Mouse (Mus musculus): ENCODE data around the gene Itm2b. TPM values are rescaled to one million over a fixed set of nuclear protein-coding genes. Genes with fewer than 3 reads are reported as not detected.

The Itm2b gene
- polyA plus RNA-seq, 1 experiment from 2014 or later = 763 TPM

DNA sequence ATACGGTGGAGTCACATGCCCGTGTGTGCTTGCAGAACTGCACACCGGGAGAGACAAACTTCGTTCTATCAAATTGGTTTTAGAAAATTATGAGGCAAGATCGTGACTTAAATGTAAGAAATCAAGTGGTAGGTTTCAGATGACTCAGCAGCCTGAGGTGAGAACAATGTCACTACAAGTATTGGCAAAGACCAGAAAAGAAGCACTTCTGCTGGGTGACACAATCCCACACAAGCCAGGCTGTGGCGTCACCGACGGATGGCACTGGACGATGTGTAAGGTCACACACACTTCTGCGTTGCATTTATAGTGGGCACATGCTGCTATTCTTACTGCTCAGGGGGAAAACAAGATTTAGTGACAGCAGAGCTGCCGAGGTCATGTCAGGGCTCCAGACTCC, 21.3 kb downstream of the Itm2b start:
- H3K36me3 ChIP-seq = peaks cover 94% of the 10 kb centered on the region
- ATAC-seq (ENCODE audit: low FRiP score) = no peak
- WGBS = 94% methylated on average over 11 of the region's 11 CpGs

DNA sequence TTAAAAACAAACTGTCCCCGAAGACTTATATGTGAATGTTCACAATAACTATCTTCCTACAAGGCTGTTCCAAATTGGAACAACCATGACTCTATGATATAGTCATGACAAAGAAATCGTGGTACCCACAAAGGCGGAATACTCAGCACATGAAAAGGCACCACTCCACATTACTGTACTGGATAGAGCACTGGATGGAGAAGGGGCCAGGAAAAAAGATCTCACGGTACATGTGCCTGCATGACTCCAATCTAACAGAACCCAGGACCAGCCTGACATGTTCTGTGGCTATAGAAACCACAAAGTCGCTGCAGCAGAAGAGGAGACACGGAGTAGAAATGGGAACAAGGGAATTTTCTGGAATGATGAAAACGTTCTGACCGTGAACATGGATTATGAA, 30.4 kb downstream of the Itm2b start:
- Histone ChIP-seq H3K9me3 (replicated peaks) (no peaks in the 10 kb centered on the region), H3K4me2 (no peak overlapping the region), H3K36me3 (peaks cover 39% of the 10 kb centered on the region), H3K27ac (replicated peaks) (no peak overlapping the region), H3K9ac (replicated peaks) (no peak overlapping the region), H3K4me3 (replicated peaks) (no peak overlapping the region), H3K27me3 (replicated peaks) (no peaks in the 10 kb centered on the region), H3K4me1 (no peaks in the 10 kb centered on the region)
- ATAC-seq (ENCODE audit: low FRiP score) = no peak
- 94% methylated on average over 8 of the region's 8 CpGs for WGBS

More for the DNA sequence above, 21.3 kb downstream of the Itm2b start:
- H3K4me1 ChIP-seq = no peaks in the 10 kb centered on the region
- no peak overlapping the region for H3K4me2 ChIP-seq
- no peaks in the 10 kb centered on the region for H3K9me3 ChIP-seq (replicated peaks)
- no peak overlapping the region for H3K27ac ChIP-seq (replicated peaks)
- H3K27me3 ChIP-seq (replicated peaks) = no peaks in the 10 kb centered on the region
- H3K4me3 ChIP-seq (replicated peaks) = no peak overlapping the region
- H3K9ac ChIP-seq (replicated peaks) = no peak overlapping the region

DNA sequence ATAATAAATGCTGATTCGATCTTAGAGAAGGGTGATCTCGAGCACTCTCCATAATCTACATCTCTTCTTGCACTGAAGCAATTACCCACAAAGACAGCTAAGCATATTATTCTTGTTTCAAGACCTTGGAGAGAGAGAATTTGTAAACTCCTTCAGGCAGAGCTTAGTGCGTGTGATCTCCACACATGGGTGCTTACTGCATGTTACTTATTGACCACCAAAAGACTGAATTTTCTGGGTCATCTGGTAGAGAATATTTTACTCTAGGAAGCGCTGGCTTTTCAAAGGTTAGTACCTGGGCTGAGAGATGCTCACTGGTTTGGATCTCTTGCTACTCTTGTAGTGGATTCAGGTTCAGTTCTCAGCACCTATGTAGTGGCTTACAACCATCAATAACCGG, 34.0 kb downstream of the Itm2b start:
- H3K4me2 ChIP-seq = no peak overlapping the region
- no peak overlapping the region for H3K4me3 ChIP-seq (replicated peaks)
- no peak overlapping the region for H3K27ac ChIP-seq (replicated peaks)
- WGBS = 96% methylated on average over 5 of the region's 5 CpGs
- H3K4me1 ChIP-seq = no peaks in the 10 kb centered on the region
- H3K27me3 ChIP-seq (replicated peaks) = no peaks in the 10 kb centered on the region
- H3K9me3 ChIP-seq (replicated peaks) = no peaks in the 10 kb centered on the region
- peaks cover 15% of the 10 kb centered on the region for H3K36me3 ChIP-seq
- no peak overlapping the region for H3K9ac ChIP-seq (replicated peaks)
- ATAC-seq (ENCODE audit: low FRiP score) = no peak

DNA sequence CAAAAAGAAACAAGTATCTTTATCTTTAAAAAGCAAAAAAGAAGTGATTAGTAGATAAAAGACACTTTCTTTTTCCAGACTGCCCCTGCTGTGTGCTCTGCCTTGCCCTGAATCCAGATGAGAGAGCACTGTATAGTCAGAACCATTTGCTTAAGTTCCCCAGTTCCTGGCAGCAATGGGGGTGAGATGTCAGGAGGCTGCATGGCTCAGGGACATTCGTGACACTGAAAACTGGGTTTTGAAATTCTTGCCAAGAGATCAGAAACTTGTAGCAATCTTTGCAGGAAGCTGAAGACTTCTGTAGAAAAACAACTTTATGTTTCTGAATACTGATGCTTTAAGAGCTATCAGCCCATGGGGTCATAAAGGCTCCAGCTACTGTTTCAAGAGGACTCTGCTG, 35.1 kb downstream of the Itm2b start:
- Histone ChIP-seq H3K27ac (replicated peaks) (no peak overlapping the region), H3K4me2 (no peak overlapping the region), H3K36me3 (peaks cover 7% of the 10 kb centered on the region), H3K4me1 (no peaks in the 10 kb centered on the region), H3K27me3 (replicated peaks) (no peaks in the 10 kb centered on the region), H3K4me3 (replicated peaks) (no peak overlapping the region), H3K9ac (replicated peaks) (no peak overlapping the region), H3K9me3 (replicated peaks) (no peaks in the 10 kb centered on the region)
- no peak for ATAC-seq (ENCODE audit: low FRiP score)
- WGBS = 43% methylated on average over 1 of the region's 1 CpGs

DNA sequence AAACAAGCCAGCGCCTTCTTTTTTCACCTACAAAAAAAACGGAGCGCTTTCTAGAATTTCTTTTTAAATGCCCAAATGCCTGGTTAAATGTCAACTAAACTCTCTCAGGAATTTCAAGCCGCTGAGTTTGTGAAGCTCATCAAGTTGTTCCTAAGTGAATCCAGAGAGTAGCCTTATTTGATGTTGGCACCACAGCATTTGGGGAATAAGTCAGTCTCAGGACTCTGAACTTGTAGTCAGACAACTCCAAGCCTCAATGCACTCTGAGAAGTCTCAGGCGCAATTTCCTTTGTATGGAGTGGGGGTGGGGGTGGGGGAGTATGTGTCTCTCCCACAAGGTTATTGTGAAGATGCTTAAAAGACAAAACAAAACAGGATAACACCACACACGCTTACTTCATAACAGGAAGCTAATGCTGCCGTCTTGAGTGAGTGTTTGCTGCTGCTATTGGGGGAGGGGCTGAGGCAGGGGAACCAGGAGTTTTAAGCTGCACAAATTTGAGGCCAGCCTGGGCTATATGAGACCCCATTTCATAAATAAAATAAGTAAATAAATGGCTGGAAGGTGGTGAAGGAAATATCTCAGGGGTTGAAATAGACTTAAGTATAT, 35.9 kb downstream of the Itm2b start:
- no peak overlapping the region for H3K9ac ChIP-seq (replicated peaks)
- H3K4me3 ChIP-seq (replicated peaks) = no peak overlapping the region
- 59% methylated on average over 7 of the region's 7 CpGs for WGBS
- H3K27me3 ChIP-seq (replicated peaks) = no peaks in the 10 kb centered on the region
- no peak for ATAC-seq (ENCODE audit: low FRiP score)
- no peak overlapping the region for H3K27ac ChIP-seq (replicated peaks)
- no peaks in the 10 kb centered on the region for H3K9me3 ChIP-seq (replicated peaks)
- no peaks in the 10 kb centered on the region for H3K4me1 ChIP-seq
- H3K4me2 ChIP-seq = no peak overlapping the region
- H3K36me3 ChIP-seq = peaks cover 3% of the 10 kb centered on the region; the same call in 1 of the 2 replicates

DNA sequence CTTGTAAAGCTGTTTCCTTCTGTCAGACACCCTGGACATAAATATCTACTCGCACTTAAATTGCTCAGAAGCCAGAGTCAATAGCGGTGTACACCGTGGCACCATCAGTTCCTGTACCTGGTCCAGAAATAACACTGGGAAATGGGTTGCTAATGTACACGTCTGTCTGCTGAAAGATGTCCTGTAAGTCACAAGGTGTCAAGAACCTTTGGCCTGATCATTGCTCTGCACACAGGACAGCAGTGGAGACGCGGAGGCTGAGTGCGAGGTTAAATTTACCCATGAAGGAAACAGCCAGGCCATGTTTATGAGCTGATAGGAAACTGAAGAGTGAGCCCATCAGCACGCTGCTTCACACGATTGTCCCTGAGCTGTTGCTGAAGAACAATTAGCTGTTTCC, 37.8 kb downstream of the Itm2b start:
- Histone ChIP-seq H3K4me1 (no peaks in the 10 kb centered on the region), H3K4me3 (replicated peaks) (no peak overlapping the region), H3K9me3 (replicated peaks) (no peaks in the 10 kb centered on the region), H3K4me2 (no peak overlapping the region), H3K27ac (replicated peaks) (no peak overlapping the region), H3K36me3 (no peaks in the 10 kb centered on the region; the same call in 1 of the 2 replicates), H3K27me3 (replicated peaks) (no peaks in the 10 kb centered on the region), H3K9ac (replicated peaks) (no peak overlapping the region)
- whole genome bisulfite sequencing = 91% methylated on average over 9 of the region's 9 CpGs
- ATAC-seq (ENCODE audit: low FRiP score) = no peak

DNA sequence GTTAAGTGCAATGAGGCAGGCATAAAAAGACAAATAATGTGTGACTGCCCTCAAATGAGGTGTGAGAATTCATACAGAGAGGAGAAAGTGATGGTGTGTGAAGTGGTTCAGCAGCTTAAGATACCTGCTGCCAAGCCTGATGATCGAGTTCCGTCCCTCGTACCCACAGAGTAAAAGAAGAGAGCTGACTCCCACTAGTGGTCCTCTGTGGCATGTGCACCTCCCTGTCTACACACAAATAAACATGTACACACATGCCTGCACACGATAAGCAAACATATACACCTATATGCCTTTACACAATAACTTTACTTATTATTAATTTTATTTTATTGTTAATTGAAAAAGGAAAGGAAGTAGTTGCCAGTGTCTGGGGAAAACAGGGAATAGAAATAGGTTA, 39.5 kb downstream of the Itm2b start:
- H3K27ac ChIP-seq (replicated peaks) = no peak overlapping the region
- H3K9me3 ChIP-seq (replicated peaks) = no peaks in the 10 kb centered on the region
- no peak overlapping the region for H3K9ac ChIP-seq (replicated peaks)
- no peaks in the 10 kb centered on the region for H3K27me3 ChIP-seq (replicated peaks)
- no peaks in the 10 kb centered on the region for H3K36me3 ChIP-seq
- no peaks in the 10 kb centered on the region for H3K4me1 ChIP-seq
- H3K4me3 ChIP-seq (replicated peaks) = no peak overlapping the region
- WGBS = 93% methylated on average over 4 of the region's 4 CpGs
- H3K4me2 ChIP-seq = no peak overlapping the region
- ATAC-seq (ENCODE audit: low FRiP score) = no peak

DNA sequence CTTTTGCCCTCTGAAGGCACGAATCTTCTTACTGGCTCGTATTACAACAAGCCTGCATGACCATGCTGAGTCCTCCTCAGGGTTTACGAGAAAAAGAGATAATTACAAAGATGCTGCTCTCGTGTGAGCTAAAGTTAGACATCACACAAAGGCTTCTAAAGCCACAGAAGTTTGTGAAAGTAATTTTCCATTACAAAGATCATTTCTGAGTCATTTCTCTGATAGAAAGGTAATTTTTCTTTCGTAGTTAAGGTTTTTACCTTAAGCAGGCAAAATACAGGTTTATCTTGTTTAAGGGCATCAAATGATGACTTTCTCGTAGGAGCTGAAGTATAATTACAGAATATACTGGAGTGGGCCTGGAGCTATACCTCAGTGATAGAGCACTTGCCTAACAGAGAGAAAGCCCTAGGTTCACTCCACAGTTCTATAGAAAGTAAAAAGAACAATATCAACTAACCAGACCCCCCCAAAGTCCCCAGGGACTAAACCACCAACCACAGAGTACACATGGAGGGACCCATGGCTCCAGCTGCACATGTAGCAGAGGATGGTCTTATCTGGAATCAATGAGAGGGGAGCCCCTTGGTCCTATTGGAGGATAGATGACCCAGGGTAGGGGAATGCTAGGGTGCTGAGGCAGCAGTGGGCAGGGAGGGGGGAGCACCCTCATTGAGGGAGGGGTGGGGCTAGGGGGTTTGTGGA, 44.9 kb downstream of the Itm2b start:
- H3K4me2 ChIP-seq = no peak overlapping the region
- H3K4me3 ChIP-seq (replicated peaks) = no peak overlapping the region
- no peaks in the 10 kb centered on the region for H3K4me1 ChIP-seq
- ATAC-seq (ENCODE audit: low FRiP score) = no peak
- no peak overlapping the region for H3K9ac ChIP-seq (replicated peaks)
- no peaks in the 10 kb centered on the region for H3K36me3 ChIP-seq
- no peaks in the 10 kb centered on the region for H3K9me3 ChIP-seq (replicated peaks)
- WGBS = 65% methylated on average over 6 of the region's 6 CpGs
- H3K27me3 ChIP-seq (replicated peaks) = no peaks in the 10 kb centered on the region
- no peak overlapping the region for H3K27ac ChIP-seq (replicated peaks)

DNA sequence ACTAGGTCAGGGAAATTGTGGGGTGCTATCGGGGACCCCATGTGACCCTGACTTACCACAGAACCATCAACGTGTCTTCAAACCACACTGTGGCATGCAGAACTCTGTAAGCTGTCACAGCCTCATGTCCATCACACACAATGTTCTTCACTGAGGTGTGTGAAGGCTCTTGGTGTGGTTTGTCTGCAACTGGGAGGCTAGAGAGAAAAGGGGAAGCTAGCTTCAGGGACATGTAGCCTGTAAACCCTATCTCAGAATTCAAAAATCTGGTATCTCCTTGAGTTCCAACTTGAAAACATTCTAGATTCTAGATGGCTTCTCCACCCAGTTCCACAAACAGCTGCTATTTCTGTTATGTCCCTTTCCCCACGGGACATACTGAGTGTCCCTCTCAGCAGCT, 45.5 kb downstream of the Itm2b start:
- H3K4me3 ChIP-seq (replicated peaks) = no peak overlapping the region
- no peak overlapping the region for H3K9ac ChIP-seq (replicated peaks)
- no peaks in the 10 kb centered on the region for H3K36me3 ChIP-seq
- no peaks in the 10 kb centered on the region for H3K9me3 ChIP-seq (replicated peaks)
- no peak overlapping the region for H3K27ac ChIP-seq (replicated peaks)
- WGBS = 77% methylated on average over 3 of the region's 3 CpGs
- no peaks in the 10 kb centered on the region for H3K27me3 ChIP-seq (replicated peaks)
- H3K4me1 ChIP-seq = no peaks in the 10 kb centered on the region
- H3K4me2 ChIP-seq = no peak overlapping the region
- ATAC-seq (ENCODE audit: low FRiP score) = no peak

DNA sequence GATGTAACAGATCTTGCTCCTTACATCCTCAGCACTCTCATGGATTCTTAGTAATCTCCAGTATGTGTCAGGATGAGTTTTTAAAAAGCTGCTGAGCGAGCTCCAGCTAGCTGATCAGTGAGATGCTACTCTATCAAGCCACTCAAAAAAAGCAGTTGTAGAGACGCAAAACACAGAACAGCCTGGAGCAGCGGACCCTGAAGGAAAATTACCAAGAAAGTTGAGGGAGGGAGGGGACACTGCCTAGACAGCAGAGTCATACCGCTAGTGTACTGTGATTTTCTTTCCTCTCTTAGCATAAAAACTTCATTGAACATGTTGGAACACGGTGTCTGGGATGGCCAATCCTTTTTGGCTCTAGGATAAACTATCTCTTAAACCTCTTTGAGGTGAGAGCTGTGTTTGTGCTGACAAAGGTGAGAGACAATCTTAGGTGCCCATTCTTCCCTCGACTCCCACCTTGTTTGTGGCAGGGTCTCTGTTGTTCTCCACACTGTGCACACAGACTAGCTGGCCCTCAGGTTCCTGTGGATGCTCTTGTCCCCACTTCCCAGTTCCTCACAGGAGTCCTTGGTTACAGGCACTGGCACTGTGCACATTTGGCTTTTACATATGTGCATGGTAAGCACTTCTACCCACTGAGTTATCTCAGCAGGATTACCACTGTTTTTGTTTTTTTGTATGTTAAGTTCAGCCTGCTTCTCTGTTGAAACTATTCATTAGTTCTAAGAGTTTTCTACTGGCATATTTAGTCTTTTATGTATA, 48.6 kb downstream of the Itm2b start:
- H3K9me3 ChIP-seq (replicated peaks) = no peaks in the 10 kb centered on the region
- no peaks in the 10 kb centered on the region for H3K27me3 ChIP-seq (replicated peaks)
- H3K27ac ChIP-seq (replicated peaks) = no peak overlapping the region
- no peak for ATAC-seq (ENCODE audit: low FRiP score)
- H3K4me3 ChIP-seq (replicated peaks) = no peak overlapping the region
- WGBS = 82% methylated on average over 6 of the region's 6 CpGs
- H3K36me3 ChIP-seq = no peaks in the 10 kb centered on the region
- H3K4me1 ChIP-seq = no peaks in the 10 kb centered on the region
- no peak overlapping the region for H3K4me2 ChIP-seq
- no peak overlapping the region for H3K9ac ChIP-seq (replicated peaks)

DNA sequence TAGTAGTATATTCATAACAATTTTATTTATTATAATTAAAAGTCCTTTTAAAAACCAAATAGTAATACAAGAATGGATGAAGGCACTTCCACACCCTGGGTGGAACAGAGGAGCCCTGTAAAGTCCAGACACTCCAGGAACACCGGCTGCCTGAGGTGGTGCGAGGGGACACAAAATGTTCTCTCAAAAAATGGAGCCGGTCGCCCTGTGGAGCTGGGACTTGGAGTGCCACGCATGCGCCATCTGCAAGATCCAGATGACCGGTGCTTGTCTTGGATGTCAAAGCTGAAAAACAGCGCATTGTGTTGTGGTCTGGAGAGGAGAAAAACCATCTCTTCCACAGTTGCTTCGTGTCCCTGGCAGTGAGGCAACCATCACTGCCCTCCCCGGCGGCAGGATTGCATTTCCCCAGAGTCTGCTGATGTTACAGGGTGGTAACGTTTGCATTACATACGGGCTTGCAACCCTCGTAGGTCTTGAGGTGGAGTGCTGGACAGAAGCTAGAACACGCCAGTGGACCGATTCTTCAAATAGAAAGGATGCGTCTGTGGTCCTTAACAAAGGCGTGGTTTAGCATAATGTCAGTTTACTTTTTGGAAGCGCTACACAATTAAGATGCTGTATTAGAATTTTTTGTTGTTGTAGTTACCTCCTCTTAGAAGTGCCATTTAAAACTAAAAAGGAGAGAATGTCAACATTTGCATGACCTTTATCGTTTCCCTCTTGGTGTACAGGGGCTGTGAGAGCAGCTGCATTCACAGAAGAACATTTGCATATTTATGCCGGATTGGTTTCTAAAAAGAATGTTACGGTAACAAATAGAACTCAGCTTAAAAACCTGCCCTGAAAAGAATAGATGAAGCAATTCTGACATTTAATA, 49.9 kb downstream of the Itm2b start:
- H3K4me2 ChIP-seq = no peak overlapping the region
- ATAC-seq (ENCODE audit: low FRiP score) = no peak
- WGBS = 62% methylated on average over 22 of the region's 22 CpGs
- no peak overlapping the region for H3K9ac ChIP-seq (replicated peaks)
- H3K27me3 ChIP-seq (replicated peaks) = no peaks in the 10 kb centered on the region
- H3K36me3 ChIP-seq = no peaks in the 10 kb centered on the region
- no peak overlapping the region for H3K4me3 ChIP-seq (replicated peaks)
- H3K27ac ChIP-seq (replicated peaks) = no peak overlapping the region
- H3K9me3 ChIP-seq (replicated peaks) = no peaks in the 10 kb centered on the region
- H3K4me1 ChIP-seq = no peaks in the 10 kb centered on the region
